Mouse (Mus musculus): ENCODE data around the gene Asrgl1. TPM values are rescaled to one million over a fixed set of nuclear protein-coding genes. Genes with fewer than 3 reads are reported as not detected.
A peak's percentile ranks its signal among the peaks of the same experiment; 100 is the strongest.

Gene Asrgl1
- total RNA-seq, 2 experiments from 2014 or later = 15.6 to 18.5 TPM

GRCm38 (mm10) chr19:9076035-9076434 is 59.4 kb downstream of the Asrgl1 start:
- intact Hi-C loops (cut with DNase I; ENCODE audit: low total_unique reads) = no loop called here
- DNase-seq = no peak

GRCm38 (mm10) chr19:9075558-9075957 is 59.9 kb downstream of the Asrgl1 start:
- no peak for DNase-seq
- intact Hi-C loops (cut with DNase I; ENCODE audit: low total_unique reads) = no loop called here

- intact Hi-C loops (cut with DNase I; ENCODE audit: low total_unique reads) = no loop called here
- no peak for DNase-seq
These were observed 61.0 kb downstream of the Asrgl1 start for GRCm38 (mm10) chr19:9074424-9074823.

- intact Hi-C loops (cut with DNase I; ENCODE audit: low total_unique reads) = no loop called here
- DNase-seq = no peak
These were observed 61.5 kb downstream of the Asrgl1 start for GRCm38 (mm10) chr19:9073776-9074411.

- intact Hi-C loops (cut with DNase I; ENCODE audit: low total_unique reads) = no loop called here
- DNase-seq = no peak
These were observed 63.3 kb downstream of the Asrgl1 start for GRCm38 (mm10) chr19:9072157-9072530.

- DNase-seq = peak; percentile 74
- intact Hi-C loops (cut with DNase I; ENCODE audit: low total_unique reads) = no loop called here
These were observed 63.8 kb downstream of the Asrgl1 start for GRCm38 (mm10) chr19:9071456-9072156.

- no peak for DNase-seq
- intact Hi-C loops (cut with DNase I; ENCODE audit: low total_unique reads) = no loop called here
These were observed 65.1 kb downstream of the Asrgl1 start for GRCm38 (mm10) chr19:9070316-9070715.

GRCm38 (mm10) chr19:9069687-9070307 is 65.6 kb downstream of the Asrgl1 start:
- no peak for DNase-seq
- intact Hi-C loops (cut with DNase I; ENCODE audit: low total_unique reads) = no loop called here

GRCm38 (mm10) chr19:9067292-9067691 is 68.1 kb downstream of the Asrgl1 start:
- intact Hi-C loops (cut with DNase I; ENCODE audit: low total_unique reads) = no loop called here
- DNase-seq = no peak

- intact Hi-C loops (cut with DNase I; ENCODE audit: low total_unique reads) = no loop called here
- no peak for DNase-seq
These were observed 69.5 kb downstream of the Asrgl1 start for GRCm38 (mm10) chr19:9065621-9066561.

- intact Hi-C loops (cut with DNase I; ENCODE audit: low total_unique reads) = no loop called here
- no peak for DNase-seq
These were observed 71.6 kb downstream of the Asrgl1 start for GRCm38 (mm10) chr19:9063831-9064230.

GRCm38 (mm10) chr19:9062822-9063221 is 72.6 kb downstream of the Asrgl1 start:
- DNase-seq = no peak
- intact Hi-C loops (cut with DNase I; ENCODE audit: low total_unique reads) = no loop called here

GRCm38 (mm10) chr19:9061221-9061893 is 74.1 kb downstream of the Asrgl1 start:
- intact Hi-C loops (cut with DNase I; ENCODE audit: low total_unique reads) = no loop called here
- DNase-seq = no peak

GRCm38 (mm10) chr19:9060103-9060502 is 75.3 kb downstream of the Asrgl1 start:
- intact Hi-C loops (cut with DNase I; ENCODE audit: low total_unique reads) = no loop called here
- DNase-seq = no peak

Other genes starting within 250 kb of the Asrgl1 start
- 10 to 100 TPM; 20.3 to 26.3 TPM for gene 1810009A15Rik, start 246.8 kb downstream of the Asrgl1 start, total RNA-seq (2021)
- 1 to 10 TPM in 1 of 2 experiments, not detected in 1; 3.3 TPM for gene Gm49416, start 246.7 kb downstream of the Asrgl1 start, total RNA-seq (2021)
- 10 to 100 TPM in 1 of 2 experiments, 1 to 10 TPM in 1; 9.5 to 10.3 TPM for gene Ints5, start 242.6 kb downstream of the Asrgl1 start, total RNA-seq (2021)
- gene Ganab, start 237.6 kb downstream of the Asrgl1 start, total RNA-seq (2021) = 10 to 100 TPM; 30.7 to 34.3 TPM
- 10 to 100 TPM; 21.4 to 24.2 TPM for gene B3gat3, start 215.3 kb downstream of the Asrgl1 start, total RNA-seq (2021)
- gene Rom1, start 206.3 kb downstream of the Asrgl1 start, total RNA-seq (2021) = 1 to 10 TPM; 4.9 to 6.0 TPM
- 1 to 10 TPM; 8.6 to 8.9 TPM for gene Eml3, start 206.1 kb downstream of the Asrgl1 start, total RNA-seq (2021)
- gene Mta2, start 193.8 kb downstream of the Asrgl1 start, total RNA-seq (2021) = 10 to 100 TPM; 27.4 to 27.9 TPM
- gene Tut1, start 181.8 kb downstream of the Asrgl1 start, total RNA-seq (2021) = 1 to 10 TPM; 8.2 to 8.4 TPM
- gene Eef1g, start 168.6 kb downstream of the Asrgl1 start, total RNA-seq (2021) = 100 to 1,000 TPM; 500 to 587 TPM
- gene Ahnak, start 146.4 kb downstream of the Asrgl1 start, total RNA-seq (2021) = 100 to 1,000 TPM; 194 to 197 TPM
- gene Scgb1a1, start 47.7 kb downstream of the Asrgl1 start, total RNA-seq (2021) = not detected

Data from gastrocnemius, postnatal 14 days (tissue).